Mouse (Mus musculus): Measurements from ENCODE around the gene Pfdn5. TPM values are rescaled to one million over a fixed set of nuclear protein-coding genes. Genes with fewer than 3 reads are reported as not detected.

Gene Pfdn5
- polyA plus RNA-seq, 1 experiment from 2014 or later: 562 TPM

DNA sequence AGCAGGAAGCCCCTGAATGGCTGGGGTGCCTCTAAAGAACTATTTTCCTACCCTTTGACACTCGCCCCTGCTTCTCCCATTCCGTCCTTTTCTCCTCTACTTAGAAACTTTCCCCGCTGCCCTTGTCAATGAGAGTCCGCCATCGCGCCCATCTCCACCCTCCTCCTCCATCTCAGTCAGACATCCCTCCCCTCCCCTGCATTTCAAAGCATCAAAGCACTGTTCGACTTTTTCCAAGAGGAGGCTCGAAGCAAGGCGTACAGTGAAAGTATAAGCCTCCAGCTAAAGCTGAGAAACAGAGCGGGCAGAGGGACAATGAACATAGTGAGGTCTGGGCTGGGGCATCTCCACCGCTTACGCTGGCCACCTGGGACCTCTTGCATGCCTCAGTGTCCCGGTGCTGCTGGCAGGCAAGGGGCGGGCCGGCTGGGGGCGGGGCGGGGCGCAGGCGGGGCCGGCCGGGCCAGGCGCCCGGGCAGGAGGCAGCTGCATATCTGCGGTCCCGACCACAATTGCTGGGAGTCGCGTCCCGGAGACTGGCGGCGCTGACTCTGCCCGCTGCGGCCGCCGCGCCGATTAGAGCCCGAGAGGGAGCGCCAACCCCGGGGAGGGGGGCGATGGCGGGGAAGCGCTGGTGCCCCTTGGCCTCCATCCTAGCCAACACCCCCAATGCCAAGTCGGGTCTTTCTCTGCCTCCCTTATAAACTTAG, 50.7 kb downstream of the Pfdn5 start:
- peak; percentile 68 for DNase-seq
- Histone ChIP-seq H3K4me2 (ENCODE audit: low read length) (peak overlapping the region; percentile 97), H3K9me3 (ENCODE audit: control insufficient read depth, low read length) (no peaks in the 10 kb centered on the region), H3K27me3 (ENCODE audit: control insufficient read depth, insufficient read depth, low read length) (no peaks in the 10 kb centered on the region), H3K4me1 (ENCODE audit: control insufficient read depth, insufficient read depth, low read length) (0 out of 2 replicates have a peak, but pooled peaks cover 12% of the 10 kb centered on the region), H3K9ac (replicated peaks; ENCODE audit: low read length) (peak overlapping the region; percentile 72), H3K36me3 (ENCODE audit: control insufficient read depth, insufficient read depth, low read length) (no peaks in the 10 kb centered on the region), H3K27ac (replicated peaks; ENCODE audit: low read depth, low read length) (peak overlapping the region; percentile 58; the same call in 1 of the 2 replicates), H3K4me3 (replicated peaks; ENCODE audit: low read depth, low read length) (peak overlapping the region; percentile 54)
- WGBS: under 1% methylated on average over 43 of the region's 43 CpGs
- peak; percentile 71 for ATAC-seq (ENCODE audit: low FRiP score, low TSS enrichment)

GRCm38 (mm10) chr15:102377163-102377543, 51.2 kb downstream of the Pfdn5 start:
- under 1% methylated on average over 7 of the region's 7 CpGs for WGBS
- Histone ChIP-seq H3K27ac (replicated peaks; ENCODE audit: low read depth, low read length) (peak overlapping the region; percentile 58; the same call in 1 of the 2 replicates), H3K9ac (replicated peaks; ENCODE audit: low read length) (peak overlapping the region; percentile 72), H3K4me3 (replicated peaks; ENCODE audit: low read depth, low read length) (peak overlapping the region; percentile 54), H3K9me3 (ENCODE audit: control insufficient read depth, low read length) (no peaks in the 10 kb centered on the region), H3K4me2 (ENCODE audit: low read length) (peak overlapping the region; percentile 97), H3K27me3 (ENCODE audit: control insufficient read depth, insufficient read depth, low read length) (no peaks in the 10 kb centered on the region), H3K4me1 (ENCODE audit: control insufficient read depth, insufficient read depth, low read length) (0 out of 2 replicates have a peak, but pooled peaks cover 12% of the 10 kb centered on the region), H3K36me3 (ENCODE audit: control insufficient read depth, insufficient read depth, low read length) (no peaks in the 10 kb centered on the region)
- DNase-seq: peak; percentile 91
- ATAC-seq (ENCODE audit: low FRiP score, low TSS enrichment): peak; percentile 55; the same call in 1 of the 2 replicates

DNA sequence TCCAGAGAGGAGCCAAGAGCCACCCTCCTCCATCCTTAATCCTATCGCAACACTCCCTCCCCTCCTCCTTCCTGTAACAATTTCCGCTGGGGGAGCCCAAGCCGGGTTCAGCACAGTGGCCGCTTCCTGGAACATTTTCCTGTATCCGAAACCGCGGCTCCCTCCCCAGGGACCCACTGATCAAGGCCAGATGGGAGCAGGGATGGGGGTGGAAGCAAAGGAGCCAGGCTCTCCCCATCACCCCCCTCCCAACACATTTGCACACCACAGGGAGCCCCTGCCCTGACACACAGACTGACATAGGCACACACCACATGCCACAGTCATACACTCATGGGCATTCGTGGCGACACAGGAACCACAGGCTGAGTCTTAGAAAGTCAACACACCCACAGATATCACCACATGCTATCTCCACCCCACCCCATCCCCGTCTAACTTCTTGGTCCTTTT, 51.9 kb downstream of the Pfdn5 start:
- DNase-seq (no peak), ATAC-seq (ENCODE audit: low FRiP score, low TSS enrichment) (no peak)
- H3K4me2 ChIP-seq (ENCODE audit: low read length): peak overlapping the region; percentile 97
- H3K27ac ChIP-seq (replicated peaks; ENCODE audit: low read depth, low read length): no peak overlapping the region
- H3K9ac ChIP-seq (replicated peaks; ENCODE audit: low read length): no peak overlapping the region
- 0 out of 2 replicates have a peak, but pooled peaks cover 12% of the 10 kb centered on the region for H3K4me1 ChIP-seq (ENCODE audit: control insufficient read depth, insufficient read depth, low read length)
- WGBS: 4% methylated on average over 10 of the region's 10 CpGs
- no peaks in the 10 kb centered on the region for H3K36me3 ChIP-seq (ENCODE audit: control insufficient read depth, insufficient read depth, low read length)
- H3K27me3 ChIP-seq (ENCODE audit: control insufficient read depth, insufficient read depth, low read length): no peaks in the 10 kb centered on the region
- no peaks in the 10 kb centered on the region for H3K9me3 ChIP-seq (ENCODE audit: control insufficient read depth, low read length)
- H3K4me3 ChIP-seq (replicated peaks; ENCODE audit: low read depth, low read length): no peak overlapping the region

Other genes with a start within 250 kb of the Pfdn5 start
- 3.6 and 8.9 TPM in 2 replicates for gene Tns2, start 225.7 kb upstream of the Pfdn5 start, polyA plus RNA-seq (2014; fragmentation: Nextera tagmentation; extraction: Ambion mirVana)
- 40.2 and 52.5 TPM in 2 replicates for gene Spryd3, start 189.9 kb upstream of the Pfdn5 start, polyA plus RNA-seq (2014; fragmentation: Nextera tagmentation; extraction: Ambion mirVana)
- 1.3 and 1.6 TPM in 2 replicates for gene Igfbp6, start 181.8 kb upstream of the Pfdn5 start, polyA plus RNA-seq (2014; fragmentation: Nextera tagmentation; extraction: Ambion mirVana)
- gene Soat2, start 175.6 kb upstream of the Pfdn5 start, polyA plus RNA-seq (2014; fragmentation: Nextera tagmentation; extraction: Ambion mirVana): not detected in 2 replicates
- 43.5 and 57.7 TPM in 2 replicates for gene Zfp740, start 122.9 kb upstream of the Pfdn5 start, polyA plus RNA-seq (2014; fragmentation: Nextera tagmentation; extraction: Ambion mirVana)
- 25.9 and 28.1 TPM in 2 replicates for gene Csad, start 121.4 kb upstream of the Pfdn5 start, polyA plus RNA-seq (2014; fragmentation: Nextera tagmentation; extraction: Ambion mirVana)
- 0.57 and 0.78 TPM in 2 replicates for gene Itgb7, start 94.2 kb upstream of the Pfdn5 start, polyA plus RNA-seq (2014; fragmentation: Nextera tagmentation; extraction: Ambion mirVana)
- gene Rarg, start 68.6 kb upstream of the Pfdn5 start, polyA plus RNA-seq (2014; fragmentation: Nextera tagmentation; extraction: Ambion mirVana): 2.3 and 3.6 TPM in 2 replicates
- 0.09 TPM in 1 of 2 replicates, not detected in the other for gene Gm9918, start 55.6 kb upstream of the Pfdn5 start, polyA plus RNA-seq (2014; fragmentation: Nextera tagmentation; extraction: Ambion mirVana)
- 51.9 and 53.3 TPM in 2 replicates for gene Mfsd5, start 46.7 kb upstream of the Pfdn5 start, polyA plus RNA-seq (2014; fragmentation: Nextera tagmentation; extraction: Ambion mirVana)
- 4.9 and 9.1 TPM in 2 replicates for gene Espl1, start 29.9 kb upstream of the Pfdn5 start, polyA plus RNA-seq (2014; fragmentation: Nextera tagmentation; extraction: Ambion mirVana)
- gene Myg1, start 5.6 kb downstream of the Pfdn5 start, polyA plus RNA-seq (2014; fragmentation: Nextera tagmentation; extraction: Ambion mirVana): 80.4 and 89.0 TPM in 2 replicates
- gene Aaas, start 24.7 kb downstream of the Pfdn5 start, polyA plus RNA-seq (2014; fragmentation: Nextera tagmentation; extraction: Ambion mirVana): 27.6 and 30.6 TPM in 2 replicates
- 0.21 TPM in 1 of 2 replicates, not detected in the other for gene Sp7, start 41.1 kb downstream of the Pfdn5 start, polyA plus RNA-seq (2014; fragmentation: Nextera tagmentation; extraction: Ambion mirVana)
- 6.0 and 7.4 TPM in 2 replicates for gene Sp1, start 80.0 kb downstream of the Pfdn5 start, polyA plus RNA-seq (2014; fragmentation: Nextera tagmentation; extraction: Ambion mirVana)
- 0.18 and 0.39 TPM in 2 replicates for gene Amhr2, start 119.3 kb downstream of the Pfdn5 start, polyA plus RNA-seq (2014; fragmentation: Nextera tagmentation; extraction: Ambion mirVana)
- 127 and 133 TPM in 2 replicates for gene Prr13, start 132.9 kb downstream of the Pfdn5 start, polyA plus RNA-seq (2014; fragmentation: Nextera tagmentation; extraction: Ambion mirVana)
- 187 TPM in 2 replicates for gene Pcbp2, start 144.4 kb downstream of the Pfdn5 start, polyA plus RNA-seq (2014; fragmentation: Nextera tagmentation; extraction: Ambion mirVana)
- 9.6 TPM in 1 of 2 replicates, not detected in the other for gene Gm10337, start 177.6 kb downstream of the Pfdn5 start, polyA plus RNA-seq (2014; fragmentation: Nextera tagmentation; extraction: Ambion mirVana)
- gene Map3k12, start 190.9 kb downstream of the Pfdn5 start, polyA plus RNA-seq (2014; fragmentation: Nextera tagmentation; extraction: Ambion mirVana): 44.2 and 47.9 TPM in 2 replicates
- 76.3 and 90.7 TPM in 2 replicates for gene Tarbp2, start 192.1 kb downstream of the Pfdn5 start, polyA plus RNA-seq (2014; fragmentation: Nextera tagmentation; extraction: Ambion mirVana)
- 1.3 and 2.7 TPM in 2 replicates for gene Npff, start 198.8 kb downstream of the Pfdn5 start, polyA plus RNA-seq (2014; fragmentation: Nextera tagmentation; extraction: Ambion mirVana)